Mouse (Mus musculus) left cerebral cortex, adult 11 months (tissue): ENCODE data around the gene Foxp1.

Source experiments
- DNase-seq: peaks from one replicate; pipeline ENCODE4 v3.0.0; 2022; ENCODE audit warnings: low spot score

The Foxp1 gene

DNA sequence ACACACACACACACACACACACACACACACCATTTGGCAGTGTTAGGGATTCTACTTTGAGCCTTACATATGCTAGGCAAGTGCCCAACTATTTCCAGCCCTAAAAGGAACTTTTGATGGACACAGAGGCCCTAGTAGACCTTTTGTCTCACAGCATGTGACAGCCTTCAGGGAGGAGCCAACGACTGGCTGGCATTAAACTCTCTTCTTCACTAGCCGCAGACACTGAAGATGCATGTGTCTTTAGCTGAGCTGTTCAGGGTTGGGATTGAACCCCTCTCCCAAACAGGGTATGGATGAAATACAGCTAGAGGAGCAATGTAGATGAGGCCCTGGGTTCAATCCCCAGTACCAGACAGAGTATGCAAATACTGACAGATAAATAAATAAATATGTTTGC lies 428.7 kb downstream of the Foxp1 start:
- DNase-seq: no peak

DNA sequence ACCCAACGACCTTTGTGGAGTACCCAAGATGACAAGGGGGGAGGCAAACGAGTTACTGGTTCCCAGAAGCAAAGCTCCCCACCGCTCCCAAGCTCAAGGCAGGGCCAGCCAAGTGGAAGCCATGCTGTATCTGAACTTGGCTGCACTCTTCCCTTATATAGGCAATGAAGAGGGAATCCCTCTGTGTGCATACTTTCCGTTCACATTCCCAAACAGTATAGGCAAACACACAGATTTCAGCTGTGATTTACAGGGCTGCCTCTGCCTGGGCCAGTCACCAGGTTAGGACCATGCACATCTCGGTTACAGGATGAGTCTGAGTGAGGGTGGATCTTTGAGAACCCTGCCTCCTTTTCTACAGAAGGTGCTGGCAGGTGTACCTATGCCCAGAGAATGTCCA lies 429.3 kb downstream of the Foxp1 start:
- DNase-seq: no peak

DNA sequence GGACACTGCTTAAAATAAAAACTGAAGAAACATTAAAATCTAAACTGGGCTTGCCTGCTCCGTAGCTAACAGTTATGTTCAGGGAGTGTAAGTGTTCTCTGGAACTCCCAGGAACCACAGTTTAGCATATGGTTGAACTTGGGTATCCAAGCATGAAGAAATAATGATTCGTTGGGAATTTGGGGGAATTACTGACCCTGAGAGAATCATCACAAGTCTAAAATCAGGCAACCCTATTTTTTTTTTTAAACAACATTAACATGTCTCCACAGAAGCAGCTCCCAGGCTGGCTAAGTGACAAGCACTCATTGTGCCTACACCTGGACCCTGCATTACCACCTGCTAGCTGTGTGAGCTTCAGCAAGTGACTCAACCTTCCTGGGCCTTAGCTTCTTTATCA lies 430.7 kb downstream of the Foxp1 start:
- DNase-seq: no peak

DNA sequence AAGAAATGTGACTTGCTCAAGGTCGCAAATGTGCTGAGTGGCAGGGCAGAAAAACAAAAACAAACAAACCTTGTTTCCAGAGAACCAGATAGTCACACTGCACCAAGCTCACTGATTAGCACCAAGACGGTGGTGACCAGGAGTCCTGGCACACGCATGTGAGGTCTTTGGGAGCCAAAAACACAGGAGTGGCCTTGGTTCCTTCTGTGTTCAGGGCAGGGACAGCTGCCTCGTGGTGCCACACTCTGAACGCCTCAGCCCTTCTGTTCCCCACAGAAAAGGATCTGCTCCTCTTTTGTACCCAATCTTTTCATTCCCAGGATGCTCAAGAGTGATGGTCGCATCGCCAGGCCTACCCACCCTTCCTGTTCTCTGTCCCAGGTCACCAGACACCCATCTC lies 434.9 kb downstream of the Foxp1 start:
- DNase-seq: no peak

DNA sequence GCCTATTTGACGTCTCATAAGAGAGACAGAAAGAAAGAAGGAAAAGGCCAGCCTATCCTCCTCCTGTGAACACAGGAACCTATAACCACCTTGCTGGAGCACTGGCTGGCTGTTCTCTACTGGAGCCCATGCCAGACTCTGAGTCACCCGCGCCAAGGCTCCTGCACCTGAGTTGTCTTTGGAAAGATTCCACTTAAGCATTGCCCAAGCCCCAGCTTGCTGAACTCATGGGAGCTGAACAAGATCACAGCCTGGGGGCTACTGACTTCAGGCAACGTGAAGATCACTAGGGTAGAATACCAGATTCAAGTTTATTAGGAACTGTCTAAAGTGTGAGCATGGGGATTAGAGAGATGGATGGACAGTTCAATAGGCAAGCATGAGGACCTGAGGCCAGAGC lies 437.6 kb downstream of the Foxp1 start:
- no peak for DNase-seq

DNA sequence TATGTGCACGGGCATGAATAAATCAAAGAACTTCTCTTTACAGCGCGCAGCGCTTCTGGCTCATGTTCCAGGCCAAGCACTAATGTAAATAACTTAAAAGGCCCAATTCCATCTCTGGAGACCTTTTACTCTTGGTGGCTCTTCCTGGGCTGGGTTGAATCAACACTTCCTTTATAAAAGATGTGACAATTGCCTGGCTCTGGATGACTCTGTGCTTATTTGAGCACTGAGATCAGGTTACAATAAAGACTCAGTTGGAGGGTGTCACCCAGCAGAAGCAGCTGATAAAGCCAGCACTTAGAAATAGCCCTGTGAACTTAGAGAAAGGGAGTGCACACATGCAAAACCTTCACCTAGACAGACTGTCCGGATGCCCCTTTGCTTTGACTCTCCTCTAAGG lies 441.3 kb downstream of the Foxp1 start:
- no peak for DNase-seq

DNA sequence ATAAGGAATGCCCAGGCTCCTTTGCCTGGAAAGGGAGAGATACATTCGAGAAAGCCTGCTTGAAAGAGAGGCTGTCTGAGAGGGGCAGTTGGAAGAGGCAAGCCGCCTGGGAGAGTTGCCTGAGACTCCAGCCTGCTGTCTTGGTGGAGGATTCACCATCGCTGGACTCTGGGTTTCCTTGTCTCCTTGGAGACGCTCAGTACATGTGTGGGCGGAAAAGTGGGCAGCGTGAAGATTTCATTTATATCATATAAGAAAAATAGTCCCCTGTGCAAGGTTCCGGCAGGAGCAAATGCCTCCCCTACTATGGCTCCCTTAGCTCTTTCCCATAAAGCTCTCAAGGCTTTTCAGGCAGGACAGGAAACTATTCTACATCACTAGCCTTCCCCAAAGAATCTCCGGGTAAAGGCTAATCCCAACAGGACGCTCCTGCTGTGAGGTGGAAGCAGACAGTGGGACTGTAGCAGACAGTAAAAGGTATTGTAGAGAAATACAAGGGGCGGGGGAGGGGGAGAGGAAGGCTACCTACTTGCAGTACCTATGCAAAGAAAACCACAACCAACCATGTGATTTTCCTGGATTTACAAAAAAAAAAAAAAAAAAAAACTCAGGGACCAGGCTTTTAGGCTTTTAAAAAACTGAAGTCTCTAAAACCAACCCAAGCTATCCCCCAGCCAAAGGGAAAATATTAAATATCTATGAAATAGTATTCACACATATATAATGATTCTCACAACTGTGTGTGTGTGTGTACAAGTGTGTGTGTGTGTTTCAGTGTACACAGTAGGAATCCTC lies 443.3 kb downstream of the Foxp1 start:
- peak; percentile 37 for DNase-seq

DNA sequence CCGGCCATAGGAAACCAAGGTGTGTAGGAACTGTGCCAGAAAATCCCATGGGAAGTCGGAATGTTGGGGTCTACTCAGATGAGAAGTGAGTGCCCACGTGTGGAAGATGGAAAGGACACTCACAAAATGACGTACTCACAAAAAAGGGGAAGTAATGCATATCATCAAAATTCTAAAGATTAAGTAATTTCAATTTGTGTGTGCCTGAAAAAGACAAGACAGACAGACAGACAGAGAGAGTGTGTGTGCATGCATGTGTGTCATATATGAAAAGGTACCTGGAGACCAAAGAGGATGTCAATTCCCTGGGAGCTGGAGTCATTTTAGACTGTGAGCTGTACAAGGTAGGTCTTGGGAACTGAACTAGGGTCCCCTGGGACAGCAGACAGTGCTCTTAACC lies 444.4 kb downstream of the Foxp1 start:
- no peak for DNase-seq

DNA sequence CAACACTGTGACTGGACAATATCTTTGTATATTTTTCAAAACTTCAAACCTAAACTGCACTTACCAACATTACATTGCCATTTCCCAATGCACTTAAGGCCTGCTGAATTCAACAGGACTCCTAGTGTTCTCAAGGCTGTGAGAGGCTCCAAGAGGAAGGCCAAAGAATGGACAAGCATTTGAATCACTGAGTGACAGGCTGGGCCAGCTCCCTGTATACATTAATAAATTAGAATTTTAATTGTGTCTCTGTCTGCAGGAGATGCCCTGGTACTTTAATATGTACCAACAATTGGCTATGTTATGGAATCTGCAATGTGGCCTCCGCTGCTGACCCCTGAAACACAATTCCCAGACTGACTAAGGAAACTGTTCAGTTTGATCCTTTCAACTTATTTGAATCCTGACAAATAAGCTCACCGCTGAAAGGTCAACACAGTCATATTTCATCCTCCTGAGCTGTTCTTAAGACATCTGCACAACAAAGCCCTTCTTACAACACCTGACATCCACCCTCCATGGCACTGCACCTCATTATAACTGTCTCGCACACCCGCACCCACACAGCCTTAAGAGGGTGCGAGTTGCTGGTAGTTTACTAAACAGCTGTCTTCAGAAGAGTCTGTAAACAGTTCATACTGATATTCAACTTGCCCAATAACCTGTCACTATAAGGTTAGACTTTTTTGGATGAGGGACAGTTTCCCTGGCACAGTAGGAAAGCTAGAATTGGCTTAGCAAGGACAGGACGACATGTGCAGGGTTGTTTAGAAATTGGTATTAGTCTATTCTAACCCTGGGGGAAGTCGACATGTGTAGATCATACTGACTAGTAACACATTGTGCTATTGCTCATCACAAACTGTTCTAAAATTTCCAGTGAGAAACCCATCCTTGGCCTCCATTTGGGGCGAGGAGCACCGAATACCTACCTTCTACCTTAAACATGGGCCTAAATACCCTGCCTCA lies 448.9 kb downstream of the Foxp1 start:
- DNase-seq: no peak

DNA sequence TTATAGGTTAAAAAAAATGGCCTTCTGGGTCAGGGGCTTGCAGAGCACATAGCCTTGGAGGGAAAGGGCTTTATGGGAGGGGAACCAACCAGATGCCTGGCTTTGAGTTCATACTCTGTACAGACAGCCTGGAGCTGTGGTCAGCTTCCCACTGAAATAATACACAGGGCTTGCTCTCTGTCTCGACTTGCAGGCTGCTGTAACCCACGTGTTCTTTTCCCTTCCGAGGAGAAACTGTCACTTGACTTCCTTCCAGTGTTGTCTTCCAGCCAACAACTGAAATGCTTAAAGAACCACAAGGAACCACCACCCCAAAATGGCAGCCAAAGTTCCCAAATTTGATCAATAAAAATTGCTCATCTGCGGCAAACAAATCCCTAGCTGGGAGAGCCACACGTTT lies 451.8 kb downstream of the Foxp1 start:
- no peak for DNase-seq

DNA sequence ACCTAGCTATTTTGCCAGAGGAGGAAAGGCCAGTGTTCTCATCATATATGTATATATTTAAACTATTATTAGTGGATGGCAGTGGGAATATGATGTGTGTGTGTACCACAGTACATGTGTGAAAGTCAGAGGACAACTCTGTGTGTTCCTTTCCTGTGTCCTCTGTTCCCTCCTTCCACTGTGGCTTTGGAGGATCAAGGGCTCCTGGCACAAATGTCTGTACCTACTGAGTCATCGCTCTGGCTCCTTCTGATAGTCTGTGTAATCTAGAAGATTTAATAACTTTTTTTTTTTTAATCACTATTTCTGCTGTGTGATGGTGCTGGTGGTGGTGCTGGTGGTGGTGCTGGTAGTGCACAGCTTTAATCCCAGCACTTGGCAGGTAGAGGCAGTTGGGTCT lies 452.8 kb downstream of the Foxp1 start:
- no peak for DNase-seq

DNA sequence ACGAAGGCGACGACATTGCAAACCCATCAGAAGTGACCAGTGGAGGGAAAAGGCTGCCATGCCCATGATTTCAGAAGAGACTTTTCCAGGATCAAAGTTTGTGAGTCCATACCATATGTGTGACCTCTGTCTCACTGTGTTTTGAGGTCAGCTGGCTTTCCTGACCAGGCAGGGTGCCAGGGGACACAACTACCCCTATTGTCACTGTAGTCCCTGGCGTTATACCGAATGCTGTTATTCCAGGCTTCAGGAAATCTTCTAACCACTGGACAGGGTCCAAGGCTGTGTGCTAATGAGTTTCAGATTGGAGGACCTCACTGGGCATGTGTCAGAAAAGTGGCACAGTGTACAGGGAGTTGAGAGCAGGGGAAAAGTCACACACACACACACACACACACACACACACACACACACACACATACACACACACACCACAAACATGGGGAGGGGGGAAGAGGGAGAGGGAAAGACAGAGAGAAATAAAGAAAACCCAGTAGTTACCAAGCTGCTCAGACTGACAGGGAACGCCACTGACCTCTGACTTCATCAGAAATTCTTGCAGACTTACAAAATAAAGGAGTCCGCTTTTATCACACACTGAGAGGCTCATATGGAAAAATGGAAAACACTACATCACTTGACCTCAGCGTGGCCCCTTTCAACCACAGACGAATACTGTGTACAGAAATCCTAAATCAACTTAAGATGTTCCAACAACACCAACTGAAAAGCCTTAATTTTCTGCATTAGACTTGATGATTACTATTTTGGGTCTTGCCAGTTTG lies 456.8 kb downstream of the Foxp1 start:
- DNase-seq: no peak

DNA sequence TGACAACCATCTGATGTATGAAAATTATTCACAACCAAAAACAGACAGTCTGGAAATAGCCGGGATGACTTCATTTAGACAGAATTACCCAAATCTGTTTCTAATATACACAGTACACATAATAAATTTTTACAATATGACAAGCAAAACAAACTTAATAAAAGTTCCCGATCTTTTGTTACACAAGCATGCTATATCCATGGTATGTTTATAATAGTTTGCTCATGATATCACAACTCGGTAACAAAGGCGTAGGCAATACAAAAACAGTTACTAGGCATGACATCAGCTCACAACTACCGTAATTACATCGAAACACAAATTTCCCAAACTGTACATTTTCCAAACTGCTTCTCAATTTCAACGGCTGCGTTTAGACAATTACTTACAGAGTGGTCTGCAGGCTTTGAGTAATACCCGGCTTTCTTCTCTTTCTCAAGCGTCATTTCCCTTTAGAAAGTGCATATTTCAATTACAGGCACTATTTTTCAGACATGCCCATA lies 458.5 kb downstream of the Foxp1 start:
- DNase-seq: no peak

DNA sequence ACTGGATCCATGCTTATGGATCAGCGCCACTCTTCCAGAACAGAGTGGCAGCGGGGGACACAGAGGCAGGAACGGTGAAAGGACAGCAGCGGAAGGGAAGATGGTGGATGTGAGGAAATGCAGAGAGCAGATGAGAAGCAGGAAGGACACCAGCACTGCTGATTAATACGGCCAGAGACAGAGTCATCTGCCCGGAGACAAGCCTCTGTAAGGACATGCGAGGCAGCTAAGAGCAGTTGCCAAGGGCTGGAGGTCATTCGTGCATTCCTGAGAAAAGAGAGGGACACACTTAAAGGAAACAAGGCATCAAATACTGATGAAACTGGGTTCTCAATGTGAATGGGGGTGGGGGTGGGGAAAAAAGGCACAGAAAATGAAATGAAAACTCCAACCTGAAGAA lies 459.6 kb downstream of the Foxp1 start:
- DNase-seq: no peak

DNA sequence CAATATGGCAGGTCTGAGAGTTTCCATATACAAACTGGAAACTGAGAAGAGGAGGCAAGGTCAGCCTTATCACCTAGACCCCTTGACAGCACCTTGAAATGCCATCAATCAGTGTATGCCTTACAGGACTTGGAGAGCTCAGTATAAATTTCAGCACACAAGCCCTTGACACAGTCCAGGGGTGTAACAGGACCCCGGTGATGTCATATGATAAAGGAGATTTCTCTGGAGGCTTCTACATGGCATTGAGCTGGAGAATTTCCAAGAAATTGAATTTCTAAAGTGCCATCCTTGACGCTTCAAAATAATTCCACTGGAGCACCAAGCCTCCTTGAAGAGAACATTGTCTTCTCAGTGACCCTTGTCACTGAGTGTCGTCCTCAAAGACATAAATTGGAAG lies 463.8 kb downstream of the Foxp1 start:
- no peak for DNase-seq

DNA sequence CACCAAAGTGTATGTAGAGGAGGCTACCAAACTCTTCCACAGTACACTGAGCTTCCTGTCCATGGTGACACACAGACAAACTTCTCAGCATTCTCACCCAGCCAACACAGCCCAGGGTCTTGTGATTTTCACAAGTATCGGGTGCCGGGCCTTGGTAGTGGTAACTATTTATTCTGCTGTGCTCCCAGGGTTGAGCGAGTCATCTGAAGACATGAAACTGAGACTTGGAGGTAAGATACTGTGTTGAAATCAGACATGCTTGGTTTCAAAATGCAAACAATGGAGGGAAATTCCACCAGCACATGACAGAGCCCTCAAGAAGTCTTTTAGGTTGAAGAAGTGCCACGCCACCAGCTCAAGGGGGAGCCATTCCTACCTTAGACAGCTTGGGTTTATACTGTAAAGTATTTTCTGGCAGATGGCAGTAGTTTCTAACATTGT lies 465.4 kb downstream of the Foxp1 start:
- DNase-seq: no peak

DNA sequence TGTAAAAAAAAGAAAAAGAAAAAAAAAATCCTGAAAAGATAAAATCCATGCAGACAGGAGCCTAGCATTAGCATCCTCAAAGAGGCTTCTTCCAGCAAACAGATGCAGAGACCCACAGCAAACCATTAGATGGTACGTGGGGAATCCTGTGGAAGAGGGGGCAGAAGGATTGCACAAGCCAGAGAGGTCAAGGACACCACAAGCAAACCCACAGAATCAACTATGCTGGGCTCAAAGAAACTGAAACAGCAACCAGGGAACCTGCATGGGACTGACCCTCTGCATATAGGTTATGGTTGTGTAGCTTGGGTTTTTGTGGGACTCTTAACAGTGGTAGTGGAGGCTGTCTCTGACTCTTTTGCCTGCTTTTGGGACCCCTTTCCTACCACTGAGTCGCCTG lies 466.1 kb downstream of the Foxp1 start:
- no peak for DNase-seq

DNA sequence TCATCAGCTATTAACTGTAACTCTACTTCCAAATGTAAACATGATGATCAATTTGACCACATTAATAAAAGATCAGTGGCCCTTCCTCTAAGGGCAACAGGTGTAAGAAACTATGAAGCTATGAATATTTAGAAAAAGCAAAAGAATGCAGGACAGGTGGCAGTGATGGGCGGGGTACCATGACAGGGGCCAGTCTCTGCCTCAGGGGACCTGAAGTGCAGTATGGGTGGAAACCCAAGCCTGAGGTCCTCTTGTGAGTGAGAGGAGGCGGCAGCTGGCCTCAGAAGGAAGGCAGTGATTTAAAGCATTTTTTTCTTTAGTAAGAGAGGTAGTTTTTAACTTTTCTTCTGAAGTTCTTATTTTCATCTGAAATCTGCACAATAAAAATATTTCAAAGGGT lies 468.5 kb downstream of the Foxp1 start:
- no peak for DNase-seq

DNA sequence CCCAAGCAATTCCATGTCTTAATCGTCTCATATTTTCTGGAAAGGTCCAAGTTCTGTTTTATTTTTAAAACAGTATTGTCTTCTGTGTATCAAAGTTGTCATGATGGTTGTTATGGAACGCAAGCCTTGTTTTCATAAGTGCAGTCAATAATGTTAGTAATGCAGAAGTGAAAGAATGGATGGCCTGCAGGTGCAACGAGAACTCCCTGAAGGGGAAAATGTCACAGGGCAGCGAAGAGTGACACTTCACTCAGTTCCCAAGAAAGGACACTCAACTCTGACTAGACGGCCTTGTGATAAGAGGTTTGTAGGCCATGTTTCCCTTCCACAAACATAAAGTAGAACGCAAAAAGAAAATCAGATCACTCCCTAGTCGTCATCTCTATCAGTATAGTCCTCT lies 469.4 kb downstream of the Foxp1 start:
- no peak for DNase-seq

DNA sequence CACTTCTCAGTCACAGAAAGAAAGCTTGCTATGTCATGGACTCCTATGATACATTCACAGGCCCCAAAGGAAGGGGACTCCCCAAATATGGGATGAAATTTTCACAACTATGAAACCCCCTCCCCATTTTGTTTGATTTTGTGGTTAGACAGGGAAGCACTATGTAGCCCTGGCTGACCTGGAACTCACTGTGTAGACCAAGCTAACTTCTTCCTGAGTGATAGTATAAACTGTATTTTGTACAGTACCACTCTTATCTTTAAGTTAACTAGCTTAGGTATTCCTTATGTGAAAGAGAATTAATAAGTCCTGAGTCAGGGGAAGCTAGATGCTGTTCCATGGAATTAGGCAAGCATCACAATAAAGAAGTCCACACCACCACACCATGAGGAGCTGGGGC lies 470.8 kb downstream of the Foxp1 start:
- DNase-seq: no peak

DNA sequence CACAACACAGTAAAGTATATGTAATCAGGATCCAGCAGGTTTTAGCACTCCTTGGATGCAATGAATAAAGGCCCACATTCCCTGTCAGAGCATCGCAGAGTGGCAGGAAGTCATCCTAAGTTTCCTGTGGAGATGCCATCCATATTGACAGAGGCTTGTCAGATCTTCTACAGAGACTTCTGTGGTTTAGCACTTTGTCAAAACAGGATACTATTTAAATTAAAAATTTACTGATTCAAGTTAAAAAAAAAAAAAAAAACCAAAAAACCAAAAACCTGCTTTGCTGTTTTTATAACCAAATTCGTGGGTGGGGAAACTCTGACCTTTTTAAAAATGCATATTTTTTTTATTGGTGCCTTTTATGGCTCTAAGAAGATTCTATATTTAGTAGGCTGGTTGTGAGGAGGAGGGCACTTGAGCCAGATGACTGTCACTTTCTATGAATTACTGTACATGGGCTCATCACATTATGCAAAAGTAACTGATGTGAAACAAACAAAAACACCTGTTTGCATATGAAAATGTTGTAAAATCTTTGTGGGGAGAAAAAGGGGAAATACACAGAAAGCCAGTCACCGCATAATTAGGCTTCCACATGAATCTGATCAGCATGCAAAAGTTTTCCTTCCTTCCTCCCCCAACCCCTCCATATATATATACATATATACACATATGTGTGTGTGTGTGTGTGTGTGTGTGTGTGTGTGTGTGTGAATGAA lies 472.1 kb downstream of the Foxp1 start:
- no peak for DNase-seq

DNA sequence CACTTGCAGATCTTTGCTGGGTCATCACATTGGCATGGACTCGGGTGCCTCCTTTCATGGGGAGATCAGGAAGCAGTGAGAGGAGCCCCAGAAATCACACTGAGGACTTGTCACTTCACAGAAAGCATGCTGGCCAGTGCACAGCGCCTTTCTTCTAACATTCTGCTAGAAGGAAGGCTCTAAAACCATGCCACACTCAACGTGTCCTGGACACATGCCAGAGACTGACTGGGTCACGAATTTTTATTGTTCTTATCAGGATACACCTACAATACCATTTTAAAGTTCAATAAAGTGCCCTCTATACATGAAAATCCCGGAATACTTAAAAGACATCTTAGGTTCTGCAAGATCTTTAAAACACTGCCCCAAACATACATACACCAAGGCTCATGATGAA lies 475.2 kb downstream of the Foxp1 start:
- no peak for DNase-seq
